Mouse (Mus musculus): ENCODE results near the gene Dclk3. TPM values are rescaled to one million over a fixed set of nuclear protein-coding genes. Genes with fewer than 3 reads are reported as not detected.

Gene Dclk3
- polyA plus RNA-seq, 1 experiment, result 0.09 TPM

- Histone ChIP-seq H3K4me3 (ENCODE audit: control insufficient read depth, low read depth, low read length) (no peak overlapping the region), H3K4me1 (ENCODE audit: control insufficient read depth, insufficient read depth, low read length) (no peaks in the 10 kb centered on the region), H3K36me3 (ENCODE audit: control insufficient read depth, insufficient read depth, low read length) (no peaks in the 10 kb centered on the region), H3K27me3 (ENCODE audit: control insufficient read depth, insufficient read depth, low read length) (no peaks in the 10 kb centered on the region), H3K27ac (ENCODE audit: control insufficient read depth, insufficient read depth, low read depth, low read length) (no peak overlapping the region)
- no peak for TF ChIP-seq CTCF (IDR thresholded peaks at IDR 0.05; ENCODE audit: control insufficient read depth, insufficient read depth, insufficient replicate concordance, low read depth, low read length)
- no peak for TF ChIP-seq POLR2A (IDR thresholded peaks at IDR 0.05; ENCODE audit: control insufficient read depth, low read depth, low read length)
Measured at GRCm38 (mm10) chr9:111486645-111487477, 48.0 kb downstream of the Dclk3 start.

GRCm38 (mm10) chr9:111490583-111490982 lies 51.7 kb downstream of the Dclk3 start:
- Histone ChIP-seq H3K36me3 (ENCODE audit: control insufficient read depth, insufficient read depth, low read length) (no peaks in the 10 kb centered on the region), H3K4me1 (ENCODE audit: control insufficient read depth, insufficient read depth, low read length) (no peaks in the 10 kb centered on the region), H3K27ac (ENCODE audit: control insufficient read depth, insufficient read depth, low read depth, low read length) (no peak overlapping the region), H3K4me3 (ENCODE audit: control insufficient read depth, low read depth, low read length) (no peak overlapping the region), H3K27me3 (ENCODE audit: control insufficient read depth, insufficient read depth, low read length) (no peaks in the 10 kb centered on the region)
- no peak for TF ChIP-seq POLR2A (IDR thresholded peaks at IDR 0.05; ENCODE audit: control insufficient read depth, low read depth, low read length)
- TF ChIP-seq CTCF (IDR thresholded peaks at IDR 0.05; ENCODE audit: control insufficient read depth, insufficient read depth, insufficient replicate concordance, low read depth, low read length), result no peak

- Histone ChIP-seq H3K4me3 (ENCODE audit: control insufficient read depth, low read depth, low read length) (no peak overlapping the region), H3K27ac (ENCODE audit: control insufficient read depth, insufficient read depth, low read depth, low read length) (no peak overlapping the region), H3K4me1 (ENCODE audit: control insufficient read depth, insufficient read depth, low read length) (0 out of 2 replicates have a peak, but pooled peaks cover 2% of the 10 kb centered on the region), H3K36me3 (ENCODE audit: control insufficient read depth, insufficient read depth, low read length) (no peaks in the 10 kb centered on the region), H3K27me3 (ENCODE audit: control insufficient read depth, insufficient read depth, low read length) (no peaks in the 10 kb centered on the region)
- TF ChIP-seq POLR2A (IDR thresholded peaks at IDR 0.05; ENCODE audit: control insufficient read depth, low read depth, low read length), result no peak
- TF ChIP-seq CTCF (IDR thresholded peaks at IDR 0.05; ENCODE audit: control insufficient read depth, insufficient read depth, insufficient replicate concordance, low read depth, low read length), result no peak
Measured at GRCm38 (mm10) chr9:111491280-111491679, 52.4 kb downstream of the Dclk3 start.

- H3K36me3 ChIP-seq (ENCODE audit: control insufficient read depth, insufficient read depth, low read length), result no peaks in the 10 kb centered on the region
- 0 out of 2 replicates have a peak, but pooled peaks cover 2% of the 10 kb centered on the region for H3K4me1 ChIP-seq (ENCODE audit: control insufficient read depth, insufficient read depth, low read length)
- no peak overlapping the region for H3K4me3 ChIP-seq (ENCODE audit: control insufficient read depth, low read depth, low read length)
- no peaks in the 10 kb centered on the region for H3K27me3 ChIP-seq (ENCODE audit: control insufficient read depth, insufficient read depth, low read length)
- TF ChIP-seq CTCF (IDR thresholded peaks at IDR 0.05; ENCODE audit: control insufficient read depth, insufficient read depth, insufficient replicate concordance, low read depth, low read length) (no peak), POLR2A (IDR thresholded peaks at IDR 0.05; ENCODE audit: control insufficient read depth, low read depth, low read length) (no peak)
- H3K27ac ChIP-seq (ENCODE audit: control insufficient read depth, insufficient read depth, low read depth, low read length), result no peak overlapping the region
Measured at GRCm38 (mm10) chr9:111493490-111493889, 54.6 kb downstream of the Dclk3 start.

- no peak overlapping the region for H3K27ac ChIP-seq (ENCODE audit: control insufficient read depth, insufficient read depth, low read depth, low read length)
- H3K27me3 ChIP-seq (ENCODE audit: control insufficient read depth, insufficient read depth, low read length), result no peaks in the 10 kb centered on the region
- H3K36me3 ChIP-seq (ENCODE audit: control insufficient read depth, insufficient read depth, low read length), result no peaks in the 10 kb centered on the region
- peak; percentile 89; the same call in 1 of the 2 replicates for TF ChIP-seq CTCF (IDR thresholded peaks at IDR 0.05; ENCODE audit: control insufficient read depth, insufficient read depth, insufficient replicate concordance, low read depth, low read length)
- TF ChIP-seq POLR2A (IDR thresholded peaks at IDR 0.05; ENCODE audit: control insufficient read depth, low read depth, low read length), result no peak
- H3K4me1 ChIP-seq (ENCODE audit: control insufficient read depth, insufficient read depth, low read length), result 0 out of 2 replicates have a peak, but pooled peaks cover 2% of the 10 kb centered on the region
- no peak overlapping the region for H3K4me3 ChIP-seq (ENCODE audit: control insufficient read depth, low read depth, low read length)
Measured at GRCm38 (mm10) chr9:111495561-111495960, 56.7 kb downstream of the Dclk3 start.

GRCm38 (mm10) chr9:111497074-111497811 lies 58.4 kb downstream of the Dclk3 start:
- 0 out of 2 replicates have a peak, but pooled peaks cover 2% of the 10 kb centered on the region for H3K4me1 ChIP-seq (ENCODE audit: control insufficient read depth, insufficient read depth, low read length)
- H3K27me3 ChIP-seq (ENCODE audit: control insufficient read depth, insufficient read depth, low read length), result no peaks in the 10 kb centered on the region
- no peak overlapping the region for H3K27ac ChIP-seq (ENCODE audit: control insufficient read depth, insufficient read depth, low read depth, low read length)
- TF ChIP-seq POLR2A (IDR thresholded peaks at IDR 0.05; ENCODE audit: control insufficient read depth, low read depth, low read length) (no peak), CTCF (IDR thresholded peaks at IDR 0.05; ENCODE audit: control insufficient read depth, insufficient read depth, insufficient replicate concordance, low read depth, low read length) (peak; percentile 98)
- H3K4me3 ChIP-seq (ENCODE audit: control insufficient read depth, low read depth, low read length), result no peak overlapping the region
- no peaks in the 10 kb centered on the region for H3K36me3 ChIP-seq (ENCODE audit: control insufficient read depth, insufficient read depth, low read length)

GRCm38 (mm10) chr9:111500211-111500610 lies 61.3 kb downstream of the Dclk3 start:
- no peak overlapping the region for H3K27ac ChIP-seq (ENCODE audit: control insufficient read depth, insufficient read depth, low read depth, low read length)
- no peak overlapping the region for H3K4me3 ChIP-seq (ENCODE audit: control insufficient read depth, low read depth, low read length)
- no peaks in the 10 kb centered on the region for H3K27me3 ChIP-seq (ENCODE audit: control insufficient read depth, insufficient read depth, low read length)
- no peaks in the 10 kb centered on the region for H3K36me3 ChIP-seq (ENCODE audit: control insufficient read depth, insufficient read depth, low read length)
- 0 out of 2 replicates have a peak, but pooled peaks cover 2% of the 10 kb centered on the region for H3K4me1 ChIP-seq (ENCODE audit: control insufficient read depth, insufficient read depth, low read length)
- TF ChIP-seq POLR2A (IDR thresholded peaks at IDR 0.05; ENCODE audit: control insufficient read depth, low read depth, low read length), result no peak
- TF ChIP-seq CTCF (IDR thresholded peaks at IDR 0.05; ENCODE audit: control insufficient read depth, insufficient read depth, insufficient replicate concordance, low read depth, low read length), result no peak
